Mouse (Mus musculus) 3T3-L1 (cell line): ENCODE measurements around the gene Tmem220.

Experiments used
- DNase-seq: peaks from one replicate; pipeline ENCODE4 v3.0.0-alpha.2; 2015; ENCODE audit warnings: low read depth, low spot score

The Tmem220 gene

DNA sequence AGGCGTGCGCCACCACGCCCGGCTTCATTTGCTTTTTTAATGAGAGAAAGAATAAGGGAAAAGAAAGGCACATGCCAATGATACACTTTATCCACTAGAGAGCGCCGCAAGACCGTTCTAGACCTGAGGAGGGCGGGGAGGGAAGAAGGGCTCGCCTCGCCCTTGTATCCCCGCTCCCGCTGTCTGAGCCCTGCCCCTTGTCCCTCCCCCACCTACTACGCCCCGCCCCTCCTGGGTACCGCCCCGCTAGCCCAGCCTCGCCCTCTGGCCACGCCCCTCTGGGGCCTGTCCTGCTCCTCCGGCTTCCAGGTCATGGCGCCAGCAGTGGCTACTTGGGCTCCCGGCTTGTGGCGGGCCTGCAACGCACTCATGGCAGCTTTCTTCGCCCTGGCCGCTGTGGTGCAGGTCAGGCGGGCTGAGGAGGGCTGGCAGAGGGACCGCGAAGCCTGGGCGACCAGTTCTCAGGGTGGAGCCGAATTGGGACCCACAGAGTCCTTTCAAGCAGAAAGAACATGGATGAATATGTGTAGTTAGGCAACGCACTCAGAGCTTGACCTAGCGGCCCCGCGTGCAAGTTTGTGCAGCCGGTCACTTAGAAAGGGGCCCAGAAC lies at the start of gene Tmem220:
Gene Tmem220, plus strand, starts transcription at position 288 of the 611 bp plus-strand sequence.
- peak; percentile 96 for DNase-seq

DNA sequence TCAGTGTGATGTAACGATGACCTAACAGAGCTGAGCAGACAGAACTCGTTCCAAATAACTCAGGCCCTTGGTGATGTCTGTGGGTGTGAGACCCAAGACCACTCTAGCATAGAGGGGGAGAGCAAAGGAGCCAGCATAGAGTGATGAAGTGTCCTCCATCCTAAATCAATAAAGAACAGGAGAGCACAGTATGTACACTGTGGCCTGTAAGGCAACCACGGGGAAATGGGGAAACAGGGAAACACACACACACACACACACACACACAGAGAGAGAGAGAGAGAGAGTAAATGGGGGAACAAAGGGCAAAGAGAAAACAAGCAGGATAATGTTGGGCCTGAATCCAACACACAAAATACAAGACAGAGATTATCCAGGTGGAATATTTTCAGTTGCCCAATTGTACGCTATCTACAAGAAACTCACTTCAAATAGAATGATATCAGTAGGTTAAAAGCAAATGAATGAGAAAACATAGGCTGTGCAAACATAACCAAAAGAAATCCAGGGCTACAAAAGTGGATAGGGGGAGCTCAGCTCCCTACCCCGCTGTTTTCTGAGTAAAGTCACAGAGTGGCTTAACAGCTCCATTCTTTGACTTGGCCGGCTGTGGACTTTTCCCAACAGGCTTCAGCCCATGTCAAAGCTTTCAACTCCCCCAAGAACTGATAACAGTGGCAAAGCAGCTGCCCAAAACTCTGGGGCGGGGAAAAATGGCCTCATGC lies 49.2 kb upstream of the Tmem220 start:
- no peak for DNase-seq

DNA sequence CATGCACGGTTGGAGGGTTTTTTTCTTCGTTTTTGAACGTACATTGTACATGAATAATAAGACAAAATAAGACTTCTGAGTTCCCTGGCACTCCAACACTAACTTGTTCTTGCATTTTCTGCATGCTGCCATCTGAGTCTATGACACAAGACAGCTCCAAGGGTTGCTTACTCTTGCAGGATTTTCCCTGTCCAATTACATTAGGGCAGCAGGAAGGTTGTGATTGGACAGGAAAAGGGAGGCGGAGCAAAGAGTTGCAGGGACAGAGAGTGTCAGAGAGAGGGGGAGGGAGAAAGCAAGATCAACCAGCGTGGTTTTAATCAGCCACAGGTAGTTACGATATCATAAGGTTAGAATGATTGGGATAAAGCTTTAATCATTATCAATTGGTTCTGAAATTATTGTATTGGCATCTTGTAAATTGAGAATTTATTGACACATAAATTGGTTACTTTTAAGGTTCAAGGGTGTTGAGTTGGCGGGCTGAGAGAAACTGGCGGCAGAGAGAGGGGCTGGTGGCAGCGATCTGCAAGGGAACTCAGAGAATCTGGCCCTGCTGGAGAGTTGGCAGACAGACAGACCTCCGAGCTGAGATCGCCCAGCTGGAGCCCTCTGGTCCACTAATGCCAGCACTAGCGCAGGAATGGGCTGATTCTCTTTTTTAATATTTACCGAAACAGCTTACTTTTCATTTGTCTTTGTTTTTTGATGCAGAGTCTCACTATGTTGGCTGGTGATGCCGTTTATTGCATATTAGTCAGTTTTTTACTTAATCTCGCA lies 43.4 kb upstream of the Tmem220 start:
- DNase-seq, result no peak

DNA sequence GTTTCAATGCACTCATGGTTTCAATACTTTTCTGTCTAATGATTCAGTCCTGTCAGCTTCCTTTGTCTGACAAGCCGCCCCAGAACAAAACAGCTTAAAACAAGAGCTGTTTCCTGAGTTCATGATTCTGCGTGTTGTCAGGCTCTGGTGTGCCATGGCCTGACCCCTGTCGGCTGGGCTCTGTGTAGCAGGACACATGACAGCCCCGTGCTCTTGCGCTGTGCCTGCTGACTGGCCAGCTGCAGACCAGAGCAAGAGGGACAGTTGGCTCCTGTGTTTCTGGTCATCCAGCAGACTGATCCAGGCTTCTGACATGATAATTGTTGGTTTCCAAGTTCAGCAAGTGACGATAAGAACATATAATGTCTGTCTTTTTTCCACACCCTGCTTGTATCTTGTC lies 42.2 kb upstream of the Tmem220 start:
- DNase-seq, result no peak

DNA sequence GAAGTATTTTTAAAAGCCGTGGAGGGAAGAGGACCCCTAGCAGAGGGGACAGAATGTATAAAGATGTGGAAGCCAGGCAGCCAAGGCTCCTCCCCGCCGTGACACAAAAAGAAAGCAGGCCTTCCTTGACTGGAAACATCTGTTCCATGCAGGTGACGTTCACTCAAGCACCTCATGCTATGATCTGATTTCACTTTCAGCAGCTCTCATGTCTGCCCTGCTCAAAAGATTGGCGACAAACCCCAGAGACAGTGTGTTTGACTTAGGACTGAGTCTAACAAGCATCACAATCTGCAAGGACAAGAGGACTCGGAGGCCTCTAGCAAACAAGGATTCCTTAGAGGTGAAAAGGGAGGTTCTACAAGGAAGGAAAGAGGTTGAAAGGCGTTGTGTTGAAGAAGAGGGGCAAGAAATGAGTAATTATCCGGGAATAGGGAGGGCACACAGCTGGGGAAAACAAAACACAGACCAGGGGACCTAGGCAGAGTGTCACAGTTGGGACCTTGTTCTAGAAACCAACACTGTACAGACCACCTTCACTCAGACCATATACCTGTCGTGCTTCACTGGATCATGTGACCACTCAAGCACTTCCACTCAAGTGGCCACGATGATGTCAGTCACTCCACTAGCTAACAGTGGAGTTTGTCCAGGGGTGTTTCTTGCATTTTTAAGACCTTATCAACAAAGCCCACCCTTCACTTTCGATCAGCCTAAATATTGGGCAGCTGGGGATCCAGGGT lies 41.4 kb upstream of the Tmem220 start:
- DNase-seq, result no peak

DNA sequence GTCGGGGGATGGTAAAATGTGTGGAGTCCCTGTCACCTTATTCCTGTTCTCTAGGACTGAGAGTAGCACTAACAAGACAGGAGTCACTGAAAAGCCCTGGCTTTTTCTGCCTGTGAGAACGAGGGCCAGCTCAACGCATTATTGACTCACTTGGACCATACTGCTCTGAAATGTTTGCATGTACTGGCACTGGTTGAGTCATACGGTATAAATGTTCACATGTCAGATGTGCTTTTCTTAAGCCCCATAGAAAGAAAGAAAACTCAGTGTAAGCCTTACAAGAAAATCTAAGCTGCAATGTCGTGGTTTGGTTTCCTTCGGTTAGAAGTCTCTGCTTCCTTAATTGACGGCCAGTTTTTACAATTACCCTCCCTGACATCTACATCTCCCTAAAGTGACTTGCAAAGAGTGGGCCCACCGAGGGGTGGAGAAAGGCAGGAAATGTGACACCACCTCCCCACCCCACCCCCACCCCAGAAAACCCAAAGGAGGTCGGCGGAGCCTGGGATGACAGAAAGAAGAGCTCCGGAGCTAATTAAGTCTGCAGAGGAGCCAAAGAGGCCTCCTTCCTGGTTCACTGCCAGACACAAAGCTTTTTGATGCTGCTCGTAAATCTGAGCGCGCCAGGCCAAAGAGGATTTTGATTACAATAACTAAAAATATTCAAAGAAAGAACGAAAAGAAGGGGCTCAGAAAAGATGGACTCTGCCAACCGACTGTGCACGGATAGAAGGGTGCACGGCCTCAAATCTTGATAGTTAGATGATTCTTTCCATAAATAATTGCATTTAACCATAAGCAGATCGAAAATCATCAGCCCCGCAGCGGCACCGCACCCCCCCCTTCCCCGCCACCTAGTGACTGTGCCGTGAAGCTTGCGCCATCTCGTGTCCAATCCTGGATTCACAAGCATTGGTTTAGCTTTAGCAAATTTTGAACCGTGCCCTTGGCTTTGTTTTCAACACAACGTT lies 40.5 kb upstream of the Tmem220 start:
- peak; percentile 74 for DNase-seq

DNA sequence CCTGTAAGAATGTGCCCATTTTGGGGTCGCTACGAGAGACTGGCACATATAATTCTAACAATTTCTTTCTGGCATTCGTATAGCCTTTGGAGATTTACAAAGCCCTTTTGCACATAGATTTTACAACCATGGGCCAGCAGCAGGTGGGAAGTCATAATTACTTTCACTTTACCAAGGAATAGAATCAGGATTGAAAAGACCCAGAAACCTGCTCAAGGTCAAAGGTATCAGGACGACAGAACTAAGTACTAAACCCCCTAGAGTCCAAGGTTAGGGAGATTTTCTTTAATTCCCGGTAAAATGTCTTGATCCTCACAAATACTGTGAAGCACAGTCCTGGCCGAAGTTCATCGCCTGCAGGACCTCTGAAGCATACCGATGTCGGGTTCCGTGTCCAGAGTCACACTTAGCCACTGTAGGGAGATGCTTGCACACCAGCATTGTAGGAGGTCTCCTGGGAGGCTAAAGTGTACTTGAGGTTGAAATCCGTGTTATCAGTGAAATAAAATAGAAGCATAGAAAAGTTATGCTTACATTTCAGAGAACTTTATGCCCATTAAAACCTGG lies 39.7 kb upstream of the Tmem220 start:
- no peak for DNase-seq

DNA sequence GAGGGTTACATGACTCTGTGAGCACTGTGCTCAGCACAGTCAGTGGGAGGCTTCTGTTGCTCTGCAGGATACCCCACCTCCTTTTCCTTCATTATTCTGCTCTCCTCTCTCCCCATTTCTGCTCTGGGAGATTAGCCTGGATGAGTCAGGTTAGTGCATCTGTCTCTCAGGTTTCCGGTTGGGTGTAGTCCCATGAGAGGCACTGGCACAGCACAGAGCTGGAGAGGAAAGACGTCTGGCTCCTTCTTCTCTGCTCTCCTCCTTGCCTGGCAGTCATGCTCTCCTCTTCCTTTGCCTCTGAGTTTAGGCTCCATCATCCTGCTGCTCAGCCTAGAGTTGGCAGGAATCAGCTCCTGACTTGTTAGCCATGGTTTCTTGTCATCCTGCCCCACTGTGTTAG lies 32.8 kb upstream of the Tmem220 start:
- DNase-seq, result no peak

DNA sequence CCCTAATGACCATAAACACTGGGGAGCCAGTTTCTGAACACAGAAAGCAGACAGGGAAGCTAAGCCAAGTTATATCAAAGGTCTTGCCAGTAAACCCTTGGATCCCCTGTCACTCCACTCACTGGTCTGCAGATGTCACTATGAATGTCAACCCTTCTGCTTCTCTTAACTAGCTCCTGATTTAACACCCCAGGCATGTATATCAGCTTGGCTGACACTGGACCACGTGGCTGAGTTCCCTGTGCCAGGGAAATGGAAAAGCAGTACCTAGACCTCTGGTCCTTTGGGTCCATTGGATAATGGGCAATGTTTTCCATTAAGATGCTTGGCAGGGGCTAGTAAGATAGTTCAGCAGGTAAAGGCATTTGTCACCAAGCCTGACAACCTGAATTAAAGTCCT lies 31.3 kb upstream of the Tmem220 start:
- DNase-seq, result no peak

DNA sequence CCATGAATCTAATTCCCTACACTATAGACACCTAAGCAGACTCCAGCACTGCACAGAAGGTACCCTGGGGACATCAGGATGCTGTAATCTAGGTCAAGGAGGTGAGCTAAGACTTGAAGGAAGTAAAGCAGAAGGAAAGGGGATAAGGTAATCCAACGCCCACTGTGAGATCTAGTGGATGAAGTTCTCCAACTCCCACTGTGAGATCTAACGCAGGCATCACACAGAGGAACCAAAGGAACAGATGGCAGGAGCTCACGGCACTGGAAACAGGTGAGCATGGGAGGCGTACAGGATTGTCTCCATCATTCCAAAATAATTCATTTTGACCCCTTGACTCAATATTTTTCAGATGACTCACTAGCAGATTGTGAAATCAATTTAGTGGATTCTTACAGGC lies 28.5 kb upstream of the Tmem220 start:
- DNase-seq, result no peak

DNA sequence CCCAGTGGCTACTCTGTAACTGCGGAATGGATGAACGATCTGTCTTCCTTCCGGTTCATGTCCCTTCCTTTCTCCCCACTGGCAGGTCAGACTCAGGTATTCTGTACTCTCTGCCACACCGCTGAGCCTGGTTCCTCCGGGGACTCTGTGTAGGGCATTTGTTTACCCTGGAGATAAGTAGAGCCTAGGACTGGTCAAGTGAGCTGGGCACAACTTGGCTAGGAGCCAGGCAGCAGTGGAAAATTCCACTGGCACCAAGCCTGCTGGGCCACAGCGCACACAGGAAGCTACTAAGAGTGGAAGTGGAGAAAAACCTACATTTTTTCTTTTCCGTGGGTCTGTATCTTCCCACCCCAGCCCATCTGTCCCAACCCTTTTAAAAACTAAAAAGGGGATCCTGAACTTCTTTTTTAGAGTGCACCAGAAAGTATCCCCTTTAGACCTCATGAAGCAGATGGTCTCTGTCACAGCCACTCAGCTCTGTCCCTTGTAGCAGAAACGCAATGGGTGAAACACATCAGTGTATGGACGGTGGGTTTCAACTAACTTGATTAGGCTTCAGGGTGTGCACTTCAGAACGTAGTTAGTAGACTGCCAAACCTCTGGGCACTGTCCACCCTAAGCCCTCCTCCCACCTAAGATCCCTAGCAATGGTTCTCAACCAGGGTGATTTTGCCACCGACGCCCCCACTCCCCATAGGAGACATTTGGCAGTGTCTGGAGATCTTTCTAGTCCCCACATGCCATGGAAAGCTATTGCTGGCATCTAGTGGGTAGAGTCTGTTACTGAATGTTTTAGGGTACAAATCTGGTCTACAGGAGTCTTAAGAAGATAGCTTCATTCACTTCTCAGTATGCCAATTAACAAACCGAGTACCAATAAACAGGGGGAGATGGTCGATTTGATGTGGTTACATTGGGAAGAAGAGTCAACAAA lies 26.2 kb upstream of the Tmem220 start:
- no peak for DNase-seq

DNA sequence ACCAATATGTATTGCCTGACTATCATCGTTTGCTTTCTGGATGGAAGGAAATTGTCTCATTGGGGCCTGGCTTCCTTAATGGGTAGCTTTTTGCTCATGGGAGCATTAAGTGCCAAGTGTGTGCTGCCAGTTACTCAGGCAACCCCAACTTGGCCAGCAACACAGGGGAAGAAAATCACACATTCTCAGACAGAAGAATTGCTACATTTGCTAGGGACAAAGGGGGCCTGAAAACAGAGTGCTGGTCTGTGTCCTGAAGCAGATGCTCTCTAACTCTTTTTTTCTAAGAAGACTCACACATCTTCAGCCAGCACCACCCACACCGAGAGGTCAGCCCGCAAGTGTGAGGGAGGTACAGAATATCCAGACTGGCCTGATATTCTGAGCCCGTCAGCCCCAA lies 24.3 kb upstream of the Tmem220 start:
- no peak for DNase-seq

DNA sequence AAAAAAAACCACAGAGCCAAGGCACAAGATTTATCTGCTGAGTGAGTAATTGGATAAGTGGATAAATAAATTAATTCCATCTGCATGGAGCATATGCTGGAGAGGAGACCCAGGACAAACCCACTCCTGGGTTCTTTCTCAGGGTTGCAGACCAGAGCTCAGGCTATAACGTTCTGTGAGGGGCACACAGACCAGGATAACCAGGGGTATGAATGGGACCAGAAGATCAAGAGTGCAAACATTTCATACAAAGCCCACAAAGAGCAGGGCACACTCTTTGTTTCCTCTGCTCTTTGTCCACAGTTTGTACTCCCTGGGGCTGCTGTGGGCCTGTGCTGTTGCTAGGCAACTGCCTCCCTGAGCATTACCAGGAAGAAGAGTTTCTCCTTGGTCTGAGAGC lies 23.2 kb upstream of the Tmem220 start:
- no peak for DNase-seq

DNA sequence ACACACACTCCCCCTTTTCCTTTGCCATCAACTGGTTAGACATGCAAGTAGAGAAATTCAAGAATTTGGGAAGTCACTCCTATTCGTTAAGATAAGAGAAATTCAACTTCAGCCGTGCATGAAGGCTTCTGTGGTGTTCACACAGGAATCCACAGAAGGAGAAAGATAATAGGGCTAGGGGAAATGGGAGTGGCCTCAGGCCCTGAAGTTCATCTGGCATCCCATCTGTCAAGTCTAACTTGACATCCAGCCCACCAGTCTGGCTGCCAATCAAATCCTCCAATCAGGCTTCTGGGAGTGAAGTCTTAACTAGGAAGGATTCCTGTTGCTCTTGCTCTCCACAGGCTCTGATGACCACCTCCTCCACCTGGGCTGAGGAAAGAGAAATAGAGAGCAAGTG lies 22.0 kb upstream of the Tmem220 start:
- no peak for DNase-seq

DNA sequence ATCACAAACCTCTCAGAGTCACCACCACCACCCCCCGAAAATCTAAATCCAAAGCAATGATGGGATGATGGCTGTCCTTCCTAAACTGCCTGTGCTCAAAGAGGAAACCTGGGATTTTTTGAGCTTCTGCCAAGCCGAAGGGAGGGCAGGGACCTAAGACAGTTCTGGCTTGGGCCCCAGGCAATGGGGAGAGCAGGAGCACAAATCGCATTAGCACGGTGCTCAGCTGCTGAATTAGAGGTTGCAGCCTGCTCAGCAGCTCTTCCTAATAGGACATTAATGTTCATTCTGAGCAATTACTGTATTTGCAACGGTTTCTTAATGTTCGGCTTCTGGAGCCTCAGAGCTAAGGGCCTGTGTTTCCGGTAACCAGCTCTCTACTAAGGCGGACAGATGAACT lies 17.0 kb upstream of the Tmem220 start:
- DNase-seq, result no peak

DNA sequence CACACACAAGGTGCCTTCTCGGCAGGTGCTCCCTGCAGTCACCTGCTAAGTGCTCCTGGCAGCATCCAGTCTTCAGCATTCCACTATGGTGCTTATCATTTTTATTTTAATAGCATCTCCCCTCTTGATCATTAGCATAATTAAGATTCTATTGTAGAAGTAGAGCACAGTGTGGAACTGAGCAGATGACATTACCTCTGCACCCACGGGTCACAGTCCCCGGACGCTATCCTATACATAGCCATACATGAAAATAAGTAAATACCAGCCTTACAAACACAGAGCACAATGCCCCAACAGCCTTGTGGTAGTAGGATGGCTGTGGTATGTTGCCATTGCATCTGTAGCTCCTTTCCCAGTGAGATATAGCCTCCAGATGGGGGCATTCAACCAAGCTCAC lies 16.4 kb upstream of the Tmem220 start:
- DNase-seq, result no peak

DNA sequence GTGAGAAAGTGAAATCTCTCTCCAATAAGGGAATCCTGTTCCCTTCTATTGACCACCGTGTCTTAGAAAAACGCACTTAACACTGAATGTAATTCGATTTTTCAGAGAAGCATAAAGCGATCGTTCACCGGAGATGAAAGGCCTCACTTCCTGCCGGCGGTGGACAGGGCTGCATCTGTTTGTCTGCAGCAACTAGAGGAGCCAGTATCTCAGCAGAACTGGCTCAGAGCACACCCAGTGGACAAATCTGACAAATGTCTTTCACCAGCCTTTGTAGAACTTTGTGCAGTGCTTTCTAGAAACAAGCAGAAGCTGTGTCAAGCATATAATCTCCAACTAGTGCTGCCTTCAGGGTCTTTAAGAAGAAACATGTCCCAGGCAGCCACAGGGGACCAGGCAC lies 14.5 kb upstream of the Tmem220 start:
- no peak for DNase-seq

DNA sequence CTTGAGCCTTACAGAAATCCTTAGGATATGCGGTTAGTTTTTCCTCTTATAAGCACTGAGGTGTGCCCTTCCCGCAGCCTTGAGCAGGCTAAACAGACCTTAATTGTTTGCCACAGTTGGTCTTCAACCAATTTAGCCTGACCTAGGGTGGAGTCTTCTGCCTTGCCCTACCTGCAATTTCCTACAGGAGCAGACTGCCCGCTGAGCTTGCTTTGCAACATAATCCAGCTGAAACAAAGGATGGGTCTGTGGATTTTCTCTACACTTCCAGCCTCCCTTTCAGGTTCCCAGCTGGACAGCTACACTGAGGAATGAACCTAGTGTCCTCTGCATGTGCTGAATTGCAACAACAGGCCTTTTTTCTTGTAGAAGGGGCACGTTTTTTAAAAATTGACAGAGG lies 13.3 kb upstream of the Tmem220 start:
- DNase-seq, result no peak

DNA sequence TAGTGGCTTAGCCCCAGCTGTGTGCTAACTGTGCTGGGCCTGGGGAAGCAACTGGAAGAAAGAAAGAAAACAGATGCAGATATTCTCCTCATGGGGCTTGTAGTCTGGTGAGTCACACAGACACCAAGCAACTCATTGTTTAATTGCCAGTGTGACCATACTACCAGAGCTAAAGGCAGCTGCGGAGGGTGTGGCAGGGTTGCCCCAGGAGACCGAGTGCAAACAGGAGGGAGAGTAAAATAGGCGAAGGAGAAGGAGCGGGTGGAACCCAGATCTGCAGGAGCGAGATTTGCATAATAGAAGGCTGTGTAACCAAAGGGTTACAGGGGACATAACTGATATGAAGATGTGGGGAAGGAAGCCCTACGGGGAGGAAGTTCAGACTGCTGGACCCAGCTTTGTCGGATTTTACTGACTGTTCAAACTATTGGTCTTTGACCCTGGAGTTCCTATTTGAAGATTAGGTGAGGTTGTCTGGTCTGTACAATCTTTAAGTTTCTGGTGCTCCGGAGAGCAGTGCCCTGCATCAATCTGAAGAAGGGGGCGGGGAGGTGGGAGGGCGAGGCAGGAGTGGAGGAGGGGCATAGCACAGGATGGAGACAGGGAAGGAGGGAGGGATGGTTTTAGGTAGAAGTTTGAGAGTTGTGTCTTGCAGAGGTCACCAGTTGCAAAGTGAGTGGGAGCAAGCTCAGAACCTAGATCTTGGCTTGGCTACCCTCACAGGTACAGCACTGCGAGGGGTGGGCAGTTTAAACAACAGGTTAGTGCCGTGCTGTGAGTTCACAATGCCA lies 7.0 kb upstream of the Tmem220 start:
- DNase-seq, result peak; percentile 64
